Mouse (Mus musculus) A20 (cell line): ENCODE results near the gene Cpeb1.

Experiments used
- DNase-seq: peaks from one replicate; pipeline ENCODE4 v3.0.0-alpha.2; 2011; ENCODE audit warnings: low read depth, low spot score

Gene Cpeb1

GRCm38 (mm10) chr7:81327661-81328060 lies 127.6 kb downstream of the Cpeb1 start:
- DNase-seq, result no peak

- DNase-seq, result no peak
These were observed 128.4 kb downstream of the Cpeb1 start for GRCm38 (mm10) chr7:81326859-81327258.

- DNase-seq, result no peak
These were observed 129.2 kb downstream of the Cpeb1 start for GRCm38 (mm10) chr7:81326043-81326442.

- DNase-seq, result no peak
These were observed 133.5 kb downstream of the Cpeb1 start for GRCm38 (mm10) chr7:81321776-81322175.

GRCm38 (mm10) chr7:81319749-81320148 lies 135.5 kb downstream of the Cpeb1 start:
- no peak for DNase-seq

- DNase-seq, result no peak
These were observed 139.7 kb downstream of the Cpeb1 start for GRCm38 (mm10) chr7:81315583-81315982.

GRCm38 (mm10) chr7:81311581-81311980 lies 143.7 kb downstream of the Cpeb1 start:
- DNase-seq, result no peak

GRCm38 (mm10) chr7:81311130-81311529 lies 144.1 kb downstream of the Cpeb1 start:
- no peak for DNase-seq

GRCm38 (mm10) chr7:81309247-81309646 lies 146.0 kb downstream of the Cpeb1 start:
- DNase-seq, result no peak

- DNase-seq, result no peak
These were observed 147.5 kb downstream of the Cpeb1 start for GRCm38 (mm10) chr7:81307735-81308134.

- no peak for DNase-seq
These were observed 150.6 kb downstream of the Cpeb1 start for GRCm38 (mm10) chr7:81304675-81305074.

- no peak for DNase-seq
These were observed 151.2 kb downstream of the Cpeb1 start for GRCm38 (mm10) chr7:81304100-81304499.

GRCm38 (mm10) chr7:81303682-81304081 lies 151.6 kb downstream of the Cpeb1 start:
- peak; percentile 20 for DNase-seq

GRCm38 (mm10) chr7:81301323-81301722 lies 153.9 kb downstream of the Cpeb1 start:
- DNase-seq, result peak; percentile 32

- no peak for DNase-seq
These were observed 157.1 kb downstream of the Cpeb1 start for GRCm38 (mm10) chr7:81298206-81298605.
